In genomic region chr1:132391580-132392022, GRCm38 (mm10) we compare ENCODE assay signal across 8 mouse cellular contexts. TPM values are rescaled to one million over a fixed set of nuclear protein-coding genes. Genes with fewer than 3 reads are reported as not detected.
DNase-seq lines count a peak whose midpoint lies in the region; ATAC-seq and TF ChIP-seq lines count a peak whose summit lies in the region.

No protein-coding gene starts in this region.

- no peaks in the 10 kb centered on the region for H3K36me3 ChIP-seq in ES-E14 (ENCODE audit: control insufficient read depth, insufficient read depth, low read length, poor library complexity, severe bottlenecking)
- H3K36me3 ChIP-seq in forebrain, embryonic 11.5 days (ENCODE audit: control insufficient read depth, insufficient read depth, low read length) = no peaks in the 10 kb centered on the region; the same call in 1 of the 2 replicates

- in situ Hi-C loops in ES-E14 (cut with MboI; ENCODE audit: low sequenced_read_pairs in 2 of 2, unreplicated experiment in 2 of 2) = no loop called here

- no peaks in the 10 kb centered on the region for H3K9me3 ChIP-seq in ES-E14 (ENCODE audit: control insufficient read depth, insufficient read depth, low read depth, low read length)
- H3K9me3 ChIP-seq in forebrain, embryonic 11.5 days (ENCODE audit: control insufficient read depth, low read length) = no peaks in the 10 kb centered on the region

- WGBS in forebrain, embryonic 11.5 days = under 1% methylated on average over 51 of the region's 54 CpGs

- intact Hi-C loops in heart, postnatal 25 days (cut with DNase I) = loop anchor here (2.0 kb wide), 2 partner anchors 25 kb away; partner anchors contain the start of gene Dstyk

- no peak overlapping the region for H3K27ac ChIP-seq in ES-E14 (ENCODE audit: insufficient read depth, low read depth, low read length, poor library complexity, severe bottlenecking)
- H3K27ac ChIP-seq in forebrain, embryonic 11.5 days (ENCODE audit: low read depth, low read length) = peak overlapping the region; percentile 63; the same call in 1 of the 2 replicates

- peak overlapping the region; percentile 76 to 82 for H3K4me3 ChIP-seq in ES-E14 (ENCODE audit: insufficient read depth in 1 of 2, low read depth in 1 of 2, low read length in 2 of 2, poor library complexity in 1 of 2, severe bottlenecking in 1 of 2)
- H3K4me3 ChIP-seq in forebrain, embryonic 11.5 days (ENCODE audit: low read depth, low read length) = peak overlapping the region; percentile 80

- H3K27me3 ChIP-seq in forebrain, embryonic 11.5 days (ENCODE audit: control insufficient read depth, insufficient read depth, low read length) = no peaks in the 10 kb centered on the region; the same call in 1 of the 2 replicates

- peak; percentile 79 for ATAC-seq in cerebellum, adult (ENCODE audit: insufficient number of reproducible peaks, low FRiP score, low TSS enrichment)
- peak; percentile 95 for ATAC-seq in forebrain, embryonic 11.5 days (replicated peaks; ENCODE audit: low FRiP score)

- DNase-seq in ES-E14 (ENCODE audit: low read depth, low spot score) = no peak
- DNase-seq in forebrain, embryonic 11.5 days (ENCODE audit: low spot score) = peak; percentile 92
- DNase-seq in heart, postnatal 25 days (ENCODE audit: low spot score) = peak; percentile 70
- DNase-seq in layer of hippocampus, postnatal 25 days (ENCODE audit: extremely low spot score in 1 of 2, low spot score in 1 of 2) = peak; percentile 61 to 65
- peak; percentile 55 for DNase-seq in lung, postnatal 25 days (ENCODE audit: low spot score)
- peak; percentile 81 for DNase-seq in right cerebral cortex, adult 18-20 months
- peak; percentile 65 for DNase-seq in urinary bladder, postnatal 25 days (ENCODE audit: low spot score)

- H3K4me2 ChIP-seq in forebrain, embryonic 11.5 days (ENCODE audit: low read depth, low read length, severe bottlenecking) = peak overlapping the region; percentile 89

- peak overlapping the region; percentile 77 for H3K9ac ChIP-seq in ES-E14 (ENCODE audit: insufficient read depth, low read depth, low read length, poor library complexity, severe bottlenecking)
- peak overlapping the region; percentile 95 for H3K9ac ChIP-seq in forebrain, embryonic 11.5 days (ENCODE audit: low read length)

- no peaks in the 10 kb centered on the region for H3K4me1 ChIP-seq in ES-E14 (ENCODE audit: control insufficient read depth in 2 of 2, insufficient read depth in 2 of 2, low read length in 2 of 2, poor library complexity in 1 of 2)
- H3K4me1 ChIP-seq in forebrain, embryonic 11.5 days (replicated peaks; ENCODE audit: control insufficient read depth, insufficient read depth, low read length) = peaks cover 16% of the 10 kb centered on the region

TF ChIP-seq in ES-E14, 5 proteins besides CTCF, POLR2A, EP300 and RAD21:
- TF ChIP-seq ZC3H11A (IDR thresholded peaks at IDR 0.05; ENCODE audit: borderline replicate concordance, low read depth, low read length) = no peak

RNA-seq across cellular contexts. Expression of gene Tmcc2, which starts 0.5 kb away (rescaled TPM):
- 5.8 and 7.9 TPM in 2 replicates for total RNA-seq in ES-E14 (2012; rRNA removed)
- 13.3 and 16.1 TPM in 2 replicates for polyA plus RNA-seq in forebrain, embryonic 11.5 days (2014; fragmentation: Nextera tagmentation; extraction: Ambion mirVana)
- 10 to 100 TPM; 17.0 to 18.5 TPM for total RNA-seq in heart, postnatal 25 days (2021)
- total RNA-seq in layer of hippocampus, postnatal 25 days (2021) = 100 to 1,000 TPM; 232 to 246 TPM

RNA-seq across cellular contexts. Expression of gene Dstyk, which starts 25.8 kb away (rescaled TPM):
- 6.5 and 8.4 TPM in 2 replicates for total RNA-seq in ES-E14 (2012; rRNA removed)
- 13.6 and 15.7 TPM in 2 replicates for polyA plus RNA-seq in forebrain, embryonic 11.5 days (2014; fragmentation: Nextera tagmentation; extraction: Ambion mirVana)
- total RNA-seq in heart, postnatal 25 days (2021) = 10 to 100 TPM; 17.4 TPM
- total RNA-seq in layer of hippocampus, postnatal 25 days (2021) = 10 to 100 TPM; 47.4 to 49.5 TPM

Comparison
In these comparisons a context has a peak if more than half of its experiments do, and no peak if none do; other contexts are left out.
1. RNA of gene Tmcc2, which starts 0.5 kb away (total RNA-seq): 232 to 246 TPM in layer of hippocampus, postnatal 25 days; 17.0 to 18.5 TPM in heart, postnatal 25 days and 5.8 to 7.9 TPM in ES-E14; every median in the first group is over 10 times any median in the second.